Mouse (Mus musculus) megakaryocyte, embryonic 14.5 days (primary cell): ENCODE data around the gene Pigu.

Experiments
- FLI1 ChIP-seq: IDR thresholded peaks from 2 replicates; pipeline ENCODE4 v1.6.1; 2012; ENCODE audit warnings: low read length, inconsistent platforms, mixed read lengths
- GATA1 ChIP-seq: IDR thresholded peaks from 3 replicates; pipeline ENCODE4 v1.6.1; 2012; ENCODE audit warnings: mixed read lengths, low read length, inconsistent platforms, borderline replicate concordance

DNA sequence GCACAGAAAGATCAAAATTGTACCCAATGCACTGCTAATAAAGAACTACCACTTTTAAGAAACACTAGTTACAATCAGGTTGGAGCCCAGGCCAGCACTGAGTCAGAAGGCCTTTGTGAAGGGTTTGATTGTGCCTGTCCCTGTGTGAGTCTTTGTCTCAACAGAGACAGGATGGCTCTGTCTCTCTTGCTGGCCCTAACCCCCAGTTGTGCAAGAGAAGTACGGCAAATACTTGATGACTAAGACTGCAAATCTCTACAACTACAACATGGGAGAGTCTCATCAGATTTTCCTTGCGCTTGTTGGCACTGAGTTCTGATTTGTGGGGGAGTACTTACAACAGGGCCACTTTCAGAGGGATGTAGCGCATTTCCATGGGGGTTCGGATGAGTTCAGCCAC, 26.4 kb downstream of the Pigu start:
- TF ChIP-seq GATA1 (no peak), FLI1 (no peak)
